Mouse (Mus musculus) cerebellum, postnatal 14 days (tissue): ENCODE data around the gene Erbin.

ENCODE experiments used
- DNase-seq, 2 experiments: peaks; one replicate each; pipeline ENCODE4 v3.0.0; 2021; ENCODE audit warnings: mixed read lengths in 2 of 2

The Erbin gene

DNA sequence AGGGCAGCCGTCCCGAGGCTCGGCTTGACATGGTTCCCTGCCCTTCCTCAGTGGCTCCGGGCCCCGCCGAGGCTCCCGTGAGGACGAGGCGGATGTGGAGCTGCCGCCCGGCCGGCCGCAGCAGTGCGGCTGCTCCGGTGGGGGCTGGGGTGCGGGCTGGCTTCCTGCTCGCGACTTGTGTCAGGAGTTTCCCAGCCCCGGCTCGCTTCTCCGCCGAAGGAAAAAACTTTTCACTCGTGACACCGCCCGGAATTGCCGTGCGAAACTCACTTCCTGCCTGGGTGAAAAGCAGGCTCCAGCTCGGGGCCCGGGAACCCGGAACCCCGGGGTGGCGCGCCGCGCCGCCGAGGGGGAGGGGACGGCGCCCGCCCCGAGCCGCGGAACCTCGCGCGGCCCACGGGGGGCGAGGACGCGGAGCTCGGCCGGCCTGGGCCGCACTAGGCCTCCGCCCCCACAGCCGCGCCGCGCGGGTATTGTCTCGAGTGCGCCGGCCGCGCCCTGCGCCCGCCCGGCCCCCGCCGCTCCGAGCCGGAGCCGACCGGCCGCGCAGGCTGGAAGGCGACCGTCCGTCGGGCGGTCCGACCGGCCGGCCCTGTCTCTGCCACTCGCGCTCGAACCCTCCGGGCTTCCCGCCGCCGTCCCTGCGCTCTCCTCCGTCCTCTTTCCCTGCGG, at the start of gene Erbin:
Erbin (minus strand) TSS at position 254 of the 672 bp plus-strand sequence.
- peak; percentile 57 to 60 for DNase-seq

DNA sequence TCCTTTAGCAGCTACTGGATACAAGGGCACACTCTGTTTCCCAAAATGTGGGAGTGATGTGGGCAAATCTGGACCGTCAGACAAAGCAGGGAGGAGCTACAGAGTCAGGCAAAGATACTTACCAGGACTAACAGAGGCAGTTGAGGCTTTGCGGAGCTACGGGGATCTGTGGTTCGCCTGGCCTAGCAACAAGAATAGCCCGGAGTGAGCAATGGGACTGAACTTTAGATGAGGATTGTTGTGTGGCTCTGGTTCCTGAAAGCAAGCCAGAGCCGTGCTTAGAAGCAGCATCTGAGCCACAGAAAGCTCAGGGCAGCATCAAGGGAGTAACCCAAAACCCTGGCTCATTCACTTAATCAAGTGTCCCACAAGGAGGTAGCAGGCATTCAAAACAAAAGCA, 49.6 kb upstream of the Erbin start:
- DNase-seq, result no peak

DNA sequence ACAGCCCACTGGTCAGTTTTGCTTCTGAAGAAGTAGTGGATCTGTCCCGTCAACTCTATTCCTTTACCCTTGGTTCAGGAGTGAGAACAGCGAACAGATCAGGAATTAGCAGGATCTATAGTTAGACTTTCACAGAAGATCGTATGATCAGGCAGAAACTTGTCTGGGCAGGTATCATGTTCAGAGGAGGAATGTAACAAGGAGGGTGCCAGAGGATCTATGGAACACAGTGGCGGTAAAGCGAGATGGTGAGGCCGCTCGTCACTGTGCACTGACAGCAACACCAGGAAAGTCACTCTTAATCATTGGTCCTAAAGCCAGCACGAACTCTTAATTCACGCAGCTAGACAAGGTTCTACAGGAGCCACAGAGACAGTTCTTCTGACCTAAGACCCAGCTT, 47.7 kb upstream of the Erbin start:
- DNase-seq, result no peak

DNA sequence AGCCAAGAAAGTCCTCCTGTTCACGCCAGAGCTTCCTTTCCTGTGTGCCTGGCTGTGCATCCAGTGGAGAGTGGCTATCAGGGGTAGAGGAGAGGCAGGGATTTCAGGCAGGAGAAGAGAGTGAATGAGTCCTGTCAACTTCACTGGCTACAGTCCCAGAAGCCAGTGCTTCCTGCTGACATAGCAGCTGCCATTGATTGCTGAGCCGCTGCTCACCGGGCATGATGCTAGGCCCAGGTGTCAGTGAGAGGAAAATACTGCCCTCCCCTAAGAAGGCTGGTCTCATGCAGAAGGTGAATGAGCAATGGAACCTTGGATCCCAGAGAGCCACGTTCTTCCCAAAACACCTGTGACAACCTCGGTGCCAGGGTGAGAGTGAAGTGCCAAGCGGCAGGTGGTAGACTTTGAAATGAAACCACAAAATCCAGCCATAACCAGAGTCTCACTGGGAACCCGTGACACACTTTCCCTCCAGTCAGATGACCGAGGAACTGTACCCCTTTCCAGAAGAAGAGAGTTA, 46.4 kb upstream of the Erbin start:
- DNase-seq, result peak; percentile 84 to 85

DNA sequence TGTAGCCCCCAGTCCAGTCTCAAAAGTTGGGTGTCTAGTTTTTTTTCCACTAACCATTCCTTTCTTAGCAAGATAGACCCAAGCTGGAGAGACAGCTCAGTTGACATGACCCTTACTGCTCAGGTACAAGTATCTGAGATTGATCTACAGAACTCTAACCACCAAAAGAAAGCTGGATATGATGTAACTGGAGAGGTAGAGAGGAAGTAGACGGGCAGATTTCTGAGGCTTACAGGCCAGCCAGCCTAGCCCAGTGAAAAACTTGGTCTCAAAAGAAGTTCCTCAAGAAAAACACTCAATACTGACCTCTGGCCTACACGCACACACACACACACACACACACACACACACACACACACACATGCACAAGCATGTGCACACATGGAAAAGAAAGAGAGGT, 44.9 kb upstream of the Erbin start:
- DNase-seq, result no peak

DNA sequence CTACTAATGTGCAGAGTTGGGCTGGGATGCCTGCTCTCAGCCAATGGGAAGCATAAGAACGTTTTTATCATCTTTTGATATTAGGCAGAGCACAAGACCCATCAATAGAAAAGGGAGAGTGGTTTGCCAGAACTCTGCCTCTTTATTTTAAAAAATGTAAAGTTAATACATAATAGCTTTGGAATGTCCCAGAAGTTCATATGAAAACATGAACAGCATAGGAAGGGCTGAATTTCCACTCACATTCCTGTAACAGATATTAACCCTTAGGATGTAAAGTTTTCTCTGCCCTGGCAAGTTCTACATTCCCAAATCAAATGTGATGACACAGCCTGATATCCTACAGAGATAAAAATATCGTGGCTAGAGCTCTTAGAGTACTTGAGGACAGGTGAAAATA, 42.8 kb upstream of the Erbin start:
- DNase-seq, result no peak

DNA sequence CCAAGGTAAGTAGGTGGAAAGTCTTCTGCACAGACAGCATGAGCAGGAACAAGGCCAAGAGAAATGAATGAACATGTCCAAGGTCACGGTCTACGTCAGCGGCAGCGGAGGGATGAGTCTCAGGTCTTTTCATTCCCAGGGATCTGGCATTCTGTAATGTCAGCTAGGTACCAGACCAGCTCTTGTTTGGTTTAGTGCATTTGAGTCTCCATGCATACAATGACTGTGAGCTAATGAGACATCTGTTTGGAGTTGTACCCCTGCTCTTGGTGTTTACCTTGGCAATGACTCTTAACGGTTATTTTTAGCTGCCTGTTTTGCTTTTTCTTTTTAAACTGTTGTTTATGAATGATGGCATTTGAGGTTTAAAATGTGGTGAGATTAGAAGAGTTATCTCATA, 39.5 kb upstream of the Erbin start:
- DNase-seq, result peak; percentile 11 to 21

DNA sequence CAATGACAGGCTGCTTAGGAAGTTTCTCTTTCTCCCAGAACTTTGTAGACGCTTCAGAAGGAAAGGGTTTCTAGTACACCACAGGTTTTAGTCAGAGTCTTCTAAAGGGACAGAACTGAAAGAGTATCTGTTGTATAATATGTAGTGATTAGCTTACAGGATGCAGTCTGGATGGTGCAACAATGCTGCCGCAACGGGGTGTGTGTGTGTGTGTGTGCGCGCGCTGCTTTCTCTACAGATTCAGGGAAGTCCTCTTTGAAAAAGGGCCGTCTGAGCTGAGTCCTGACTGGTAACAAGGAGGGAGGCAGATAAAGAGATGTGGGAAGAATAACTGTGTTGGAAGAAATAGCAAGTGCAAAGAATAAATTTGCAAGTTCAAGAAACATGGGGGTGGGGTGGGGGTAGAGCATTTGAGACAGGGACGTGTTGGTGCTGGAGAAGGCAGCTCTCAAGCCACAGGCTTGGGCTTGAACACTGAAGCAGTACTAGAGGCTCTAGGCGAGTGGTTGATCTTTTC, 38.4 kb upstream of the Erbin start:
- DNase-seq, result no peak

DNA sequence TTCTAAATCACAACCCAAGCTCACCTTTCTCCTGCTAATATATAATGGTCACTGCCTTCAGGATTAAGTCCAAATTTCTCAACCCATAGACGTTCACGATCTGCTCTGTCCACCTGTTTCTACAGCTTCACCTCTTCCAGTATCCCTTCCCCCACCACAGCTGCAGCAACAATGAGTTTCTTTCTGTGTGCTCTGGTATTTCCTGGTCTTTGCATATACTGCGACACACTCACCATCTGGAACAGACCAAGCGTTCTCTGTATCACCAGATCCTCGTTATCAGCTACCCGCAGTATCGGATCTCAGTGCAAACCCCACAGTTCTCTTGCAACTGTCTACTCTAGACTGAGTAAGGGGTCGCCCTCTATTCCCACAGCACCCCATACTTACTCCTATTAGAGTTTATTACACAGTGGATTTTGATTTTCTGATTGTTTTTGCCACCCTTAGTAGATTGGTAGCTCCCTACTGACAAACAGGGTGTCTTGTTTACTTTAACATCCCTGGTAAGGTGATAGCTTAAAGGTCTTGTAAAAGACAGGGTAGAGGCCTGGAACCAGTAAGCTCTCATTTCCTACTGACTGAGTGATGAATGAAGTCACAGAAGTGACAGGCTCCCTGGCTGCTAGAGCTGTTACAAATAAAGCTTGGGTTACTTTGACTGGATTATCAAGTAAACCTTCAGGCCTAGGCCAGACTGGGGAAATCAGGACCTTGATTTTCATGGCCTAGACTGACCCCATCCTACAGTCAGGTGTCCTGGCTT, 37.0 kb upstream of the Erbin start:
- DNase-seq, result no peak

DNA sequence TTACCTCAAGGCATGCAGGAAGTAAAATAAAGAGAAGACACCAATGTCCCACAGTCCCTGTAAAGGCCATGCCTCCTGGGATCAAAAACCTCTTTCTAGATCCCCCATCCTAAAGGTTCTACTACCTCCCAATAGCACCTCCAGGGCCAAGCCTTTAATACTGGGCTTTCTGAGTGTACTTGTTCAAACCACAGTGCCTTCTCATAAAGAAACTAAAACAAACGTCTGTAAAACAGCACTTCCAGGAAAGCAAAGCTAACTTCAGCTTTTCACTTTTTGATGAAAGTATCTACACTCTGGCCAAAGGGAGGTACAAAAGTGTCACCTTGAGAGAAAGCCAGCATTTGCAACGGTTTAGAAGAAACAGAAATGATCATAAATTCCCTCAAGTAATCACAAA, 35.3 kb upstream of the Erbin start:
- DNase-seq, result no peak

DNA sequence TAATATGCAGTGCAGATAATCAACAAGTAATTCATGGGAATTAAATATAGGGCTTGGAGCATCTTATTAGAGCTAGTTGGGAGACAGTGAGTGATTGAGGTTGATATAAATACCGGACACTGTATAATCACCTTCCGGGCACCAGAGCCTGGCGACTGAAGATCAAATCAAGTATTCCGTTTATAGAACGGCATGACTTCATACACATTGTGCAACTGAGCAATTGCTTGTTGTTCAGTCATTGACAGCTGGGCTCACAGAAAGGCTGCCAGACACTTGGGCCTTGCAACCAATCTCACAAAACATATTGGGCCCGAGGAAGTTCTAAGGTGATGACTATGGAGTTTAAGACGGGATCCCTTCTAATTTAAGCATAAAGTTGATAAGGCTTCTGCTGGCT, 31.1 kb upstream of the Erbin start:
- DNase-seq, result no peak

DNA sequence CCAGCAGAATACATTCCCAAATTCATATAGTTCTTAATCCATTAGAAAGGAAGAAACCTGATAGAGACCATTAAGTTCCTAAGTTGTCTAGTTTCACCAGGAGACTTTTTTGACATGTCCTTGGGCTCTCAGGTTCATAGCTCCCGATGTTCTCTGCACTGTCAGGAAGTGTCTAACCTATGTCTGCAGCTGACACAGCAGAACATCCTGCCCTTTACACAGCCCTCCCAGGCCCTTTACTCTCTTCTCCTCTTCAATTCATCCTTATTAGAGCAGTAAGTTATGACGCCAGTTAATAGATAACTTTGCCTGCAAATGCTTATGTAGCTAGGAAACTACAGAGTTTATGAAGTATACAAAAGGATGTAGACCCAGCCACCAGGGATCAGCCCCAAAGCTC, 20.5 kb upstream of the Erbin start:
- DNase-seq, result no peak

DNA sequence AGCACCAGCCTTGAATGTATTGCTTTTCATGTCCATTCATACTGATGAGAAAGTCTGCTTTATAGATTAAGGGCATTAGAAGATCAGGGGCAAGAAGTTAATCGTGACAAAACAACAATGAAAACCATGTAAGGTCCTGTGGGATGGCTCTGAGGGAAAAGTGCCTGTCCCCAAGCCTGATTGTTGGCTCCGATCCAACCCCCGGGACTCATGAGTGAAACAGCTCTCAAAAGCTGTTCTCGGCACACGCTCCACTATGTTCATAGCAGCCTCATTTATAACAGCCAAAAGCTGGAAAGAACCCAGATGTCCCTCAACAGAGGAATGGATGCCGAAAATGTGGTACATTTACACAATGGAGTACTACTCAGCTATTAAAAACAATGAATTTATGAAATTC, 4.3 kb upstream of the Erbin start:
- DNase-seq, result peak; percentile 24 to 59

DNA sequence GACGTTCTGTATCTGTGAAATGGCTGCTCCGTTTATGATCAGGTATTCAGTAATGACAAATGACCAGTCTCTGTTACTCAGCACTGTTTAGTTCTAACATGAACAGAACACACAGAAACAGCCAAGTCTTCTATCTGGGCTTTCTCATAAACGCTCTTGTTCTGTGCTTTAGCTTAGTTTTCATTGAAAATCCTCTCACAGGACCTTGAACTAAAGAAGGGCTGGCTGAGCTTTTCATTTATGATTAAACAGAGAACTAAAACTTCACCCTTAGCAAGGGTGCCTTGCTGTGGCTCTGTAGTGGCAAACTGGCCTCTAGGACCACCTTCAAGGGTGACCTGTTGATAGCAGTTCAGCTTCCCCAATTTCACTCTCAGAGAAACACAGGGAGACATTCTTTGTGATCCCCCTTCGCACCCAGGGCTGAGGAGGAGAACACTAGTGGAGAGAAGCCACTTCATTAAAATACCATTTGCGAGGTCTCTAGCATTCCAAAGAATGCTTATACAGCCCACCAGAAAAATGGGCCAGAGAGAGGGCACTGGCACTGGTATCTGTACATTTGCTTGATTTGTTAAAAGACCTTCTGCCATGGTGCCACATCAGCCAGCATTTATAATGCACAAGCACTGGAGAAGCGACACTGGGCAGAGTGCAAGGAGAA, 3.2 kb upstream of the Erbin start:
- DNase-seq, result no peak

DNA sequence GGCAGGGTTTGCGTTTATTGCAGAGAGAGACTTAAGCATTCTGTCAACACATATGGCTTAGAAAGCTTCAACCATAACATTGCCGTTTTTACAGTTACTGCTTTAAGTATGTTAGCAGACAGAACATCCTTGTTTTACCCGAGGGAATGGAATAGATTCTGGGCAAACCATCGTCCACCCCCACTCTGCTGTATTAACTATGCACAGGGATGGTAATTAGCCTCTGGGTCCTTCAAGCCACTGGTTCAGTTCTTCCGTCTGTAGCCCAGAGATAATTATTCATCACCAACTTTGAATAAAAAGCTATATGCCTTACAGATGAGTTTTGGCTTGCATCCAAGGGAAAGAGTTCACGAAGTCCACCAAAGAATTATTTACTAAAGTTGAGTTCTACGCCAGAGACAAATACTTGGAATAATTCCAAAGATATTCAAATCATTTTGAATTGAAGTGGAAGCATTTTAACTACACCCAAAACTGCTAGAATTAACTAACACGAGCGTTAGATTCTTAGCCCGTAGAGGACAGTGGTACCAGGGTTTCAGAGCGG, 1.6 kb upstream of the Erbin start:
- DNase-seq, result no peak

DNA sequence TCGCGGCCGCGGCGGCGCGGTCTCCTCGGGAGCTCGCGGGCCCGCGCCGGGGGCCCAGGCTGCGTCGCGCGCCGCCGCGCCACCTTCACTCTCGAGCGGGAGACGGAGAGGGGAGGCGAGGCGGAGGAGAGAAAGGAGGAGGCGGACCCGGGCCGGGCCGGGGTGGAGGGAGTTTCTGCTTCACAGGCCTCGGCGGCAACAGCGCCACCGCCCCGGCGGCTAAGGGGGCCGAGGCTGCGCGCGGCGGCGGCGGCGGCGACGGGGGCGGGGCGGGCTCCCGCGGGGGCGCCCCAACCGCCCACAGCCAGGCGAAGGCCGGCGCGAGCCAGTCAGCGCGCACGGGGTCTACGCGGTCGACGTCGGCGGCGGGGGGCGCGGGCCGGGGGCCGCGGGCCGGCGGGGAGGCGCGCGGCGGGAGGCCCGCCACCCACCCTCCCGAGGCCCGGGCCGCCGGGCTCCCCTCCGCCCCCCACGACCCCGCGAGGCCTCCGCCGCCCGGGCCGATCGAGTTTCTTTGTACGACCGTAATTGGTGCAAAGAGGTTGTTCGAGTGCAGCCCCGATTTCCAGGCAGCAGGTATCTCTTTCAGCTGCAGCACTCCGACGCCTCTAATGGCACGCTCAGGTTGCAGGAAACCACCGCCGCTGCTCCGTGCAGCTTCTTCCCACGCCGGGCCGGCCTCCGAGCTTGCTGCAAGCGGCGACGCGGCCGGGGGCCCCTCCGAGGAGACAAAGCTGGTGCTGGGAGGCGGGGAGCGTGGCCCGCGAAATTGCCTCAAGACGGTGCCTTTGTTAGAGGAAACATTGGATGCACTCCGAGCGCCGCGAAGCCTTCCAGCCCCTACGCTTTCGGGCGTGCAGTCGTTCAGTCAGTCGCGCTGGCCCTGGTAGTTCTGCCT, 868 bp upstream of the Erbin start:
- peak; percentile 84 for DNase-seq

DNA sequence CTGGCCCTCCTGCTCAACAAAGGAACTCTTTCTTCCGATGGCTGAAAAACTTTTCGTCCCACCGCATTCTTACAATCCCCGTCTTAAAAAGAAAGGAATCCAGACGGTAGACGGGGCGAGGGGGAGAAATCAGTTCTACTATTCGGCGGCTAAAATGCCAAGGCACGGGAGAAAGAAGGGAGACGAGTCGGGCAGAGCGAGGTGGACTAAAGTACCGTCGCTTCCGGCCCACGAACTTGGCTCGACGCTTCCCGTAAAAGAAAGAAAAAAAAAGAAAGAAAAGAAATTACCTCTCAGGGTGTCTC, 406 bp downstream of the Erbin start:
- DNase-seq, result no peak

DNA sequence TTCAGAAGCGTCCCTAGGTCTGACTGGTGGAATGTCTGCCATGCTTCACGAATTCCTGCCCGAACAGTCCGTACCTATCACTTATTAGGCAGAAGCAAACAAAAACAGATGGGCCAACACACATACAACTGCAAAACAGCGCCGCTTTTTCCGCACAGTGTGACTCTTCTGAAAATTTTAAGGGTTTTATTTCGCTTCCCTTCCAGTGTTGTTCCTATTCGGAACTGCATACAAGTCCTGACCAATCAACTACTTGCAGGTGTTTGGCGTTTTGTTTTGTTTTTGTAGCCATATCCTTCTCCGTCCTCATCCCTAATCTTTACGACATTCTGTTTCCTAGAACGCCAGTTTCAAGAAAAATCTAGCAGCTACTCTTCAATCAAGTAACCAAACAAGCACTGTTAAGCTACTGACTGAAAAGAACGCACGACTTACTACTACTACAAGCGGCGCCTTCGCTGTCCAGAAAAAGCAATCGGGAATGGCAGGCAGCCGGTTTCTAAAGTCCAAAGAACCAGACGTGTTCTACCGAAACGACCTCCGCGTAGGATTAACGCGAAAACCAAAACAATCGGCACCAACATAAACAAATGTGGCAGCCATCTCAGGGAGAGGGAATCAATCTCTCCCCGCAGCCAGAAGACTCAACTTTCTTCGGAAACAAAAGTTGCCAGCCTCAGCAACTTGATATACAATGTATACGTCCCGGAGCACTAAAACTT, 919 bp downstream of the Erbin start:
- peak; percentile 16 to 33 for DNase-seq

DNA sequence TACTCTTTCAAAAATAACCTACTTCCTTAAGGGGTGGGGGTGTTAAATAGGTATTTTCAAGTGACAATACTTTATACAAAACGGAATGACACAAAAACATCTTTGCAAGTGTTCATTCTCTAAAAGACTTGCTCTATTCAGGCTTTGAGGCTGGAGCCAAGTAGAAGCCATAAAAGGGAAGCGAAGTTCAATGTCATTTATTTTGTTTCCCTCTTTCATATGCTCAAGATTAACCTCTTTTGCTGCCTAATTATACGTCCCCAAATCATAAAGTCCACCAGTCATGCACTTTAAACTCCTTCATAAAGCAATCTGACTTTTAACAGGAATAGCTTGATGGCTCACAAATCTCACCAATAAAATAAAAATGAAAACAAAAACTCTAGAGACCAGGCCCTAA, 1.9 kb downstream of the Erbin start:
- no peak for DNase-seq

DNA sequence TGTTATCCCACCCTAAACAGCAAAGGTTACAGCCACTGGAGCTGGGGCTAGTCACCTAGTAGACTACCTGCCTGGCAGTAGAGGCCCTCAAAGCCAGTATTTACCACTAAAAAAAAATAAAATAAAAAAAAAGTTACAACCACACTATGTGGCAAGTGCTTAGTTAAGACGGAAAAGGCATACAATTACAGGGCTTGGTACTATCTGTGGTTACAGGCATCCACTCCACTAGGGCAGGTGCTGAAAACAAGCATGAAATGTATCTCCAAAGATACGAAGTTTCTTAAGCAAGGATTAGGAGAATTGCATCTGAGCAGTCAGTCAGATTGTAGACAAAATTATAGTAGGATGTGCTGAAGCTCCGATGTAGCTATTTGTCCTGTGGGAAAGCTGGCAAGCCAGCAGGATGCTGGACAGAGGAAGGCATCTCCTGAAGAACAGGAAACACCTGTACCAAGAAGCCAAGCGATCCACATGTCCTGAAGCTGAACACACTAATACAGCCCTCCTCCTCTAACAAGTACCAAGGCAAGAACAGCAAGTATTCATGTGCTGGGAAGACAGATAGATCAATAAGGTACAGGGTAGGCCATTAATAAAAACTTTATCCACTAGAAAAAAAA, 6.1 kb downstream of the Erbin start:
- DNase-seq, result no peak

DNA sequence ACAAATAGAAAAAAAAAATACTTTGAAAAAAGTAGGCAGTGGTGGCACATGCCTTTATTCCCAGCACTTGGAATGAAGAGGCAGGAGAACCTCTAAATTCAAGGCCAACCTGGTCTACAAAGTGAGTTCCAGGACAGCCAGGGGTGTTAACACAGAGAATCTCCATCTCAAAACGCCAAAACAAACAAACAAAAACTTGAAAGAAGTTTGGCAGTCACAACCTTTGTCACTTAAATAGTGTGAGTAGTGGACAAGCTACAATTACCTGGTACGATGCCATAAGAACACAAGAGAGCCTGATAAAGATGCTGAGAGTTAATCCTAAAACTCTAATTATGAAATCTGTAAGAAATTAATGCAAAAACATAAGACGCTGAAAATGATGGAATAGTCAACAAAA, 8.0 kb downstream of the Erbin start:
- DNase-seq, result no peak
